Mouse (Mus musculus): ENCODE measurements around the gene Dclk3.

- TF ChIP-seq POLR2A (IDR thresholded peaks at IDR 0.05; ENCODE audit: borderline replicate concordance, control insufficient read depth, low read depth, low read length) (no peak), CTCF (IDR thresholded peaks at IDR 0.05; ENCODE audit: control insufficient read depth, insufficient read depth, low read length) (no peak)
Observed at GRCm38 (mm10) chr9:111449880-111450279, 11.0 kb downstream of the Dclk3 start.
